Mouse (Mus musculus): ENCODE results near the gene Pip5k1b.

- TF ChIP-seq GATA1 (IDR thresholded peaks at IDR 0.05; ENCODE audit: low read length) (no peak), TAL1 (IDR thresholded peaks at IDR 0.05; ENCODE audit: low read length) (no peak)
Measured at GRCm38 (mm10) chr19:24536280-24536679, 19.4 kb downstream of the Pip5k1b start.
